Mouse (Mus musculus) megakaryocyte, embryonic 14.5 days (primary cell): ENCODE data around the gene Akap13.

Experiments used
- FLI1 ChIP-seq: IDR thresholded peaks from 2 replicates; pipeline ENCODE4 v1.6.1; 2012; ENCODE audit warnings: low read length, inconsistent platforms, mixed read lengths
- GATA1 ChIP-seq: IDR thresholded peaks from 3 replicates; pipeline ENCODE4 v1.6.1; 2012; ENCODE audit warnings: mixed read lengths, low read length, inconsistent platforms, borderline replicate concordance

DNA sequence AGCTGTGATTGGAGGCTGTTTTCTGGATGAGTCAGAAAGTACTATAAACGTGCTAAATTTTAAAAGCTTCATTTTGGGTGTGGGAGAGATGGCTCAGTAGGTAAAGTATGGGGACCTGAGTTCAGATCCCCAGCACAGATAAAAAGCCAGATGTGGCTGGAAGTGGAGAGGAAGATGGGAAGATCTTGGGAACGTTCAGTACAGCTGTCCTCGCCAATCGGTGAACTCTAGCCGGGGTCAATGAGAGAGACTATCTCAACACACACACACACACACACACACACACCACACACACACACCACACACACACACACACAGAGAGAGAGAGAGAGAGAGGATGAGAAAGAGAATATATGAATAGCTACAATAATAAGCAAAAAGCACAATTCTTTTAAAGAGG, 81.0 kb downstream of the Akap13 start:
- no peak for TF ChIP-seq GATA1
- TF ChIP-seq FLI1 = no peak
